Mouse (Mus musculus): ENCODE measurements around the gene Spryd7. TPM values are rescaled to one million over a fixed set of nuclear protein-coding genes. Genes with fewer than 3 reads are reported as not detected.
"Not testable (repeated sequence)": the region's sequence is repeated elsewhere in the genome, so short reads cannot be mapped to it uniquely, and the experiment has no call there.

Spryd7 gene
- polyA plus RNA-seq, 1 experiment: 7.8 TPM

DNA sequence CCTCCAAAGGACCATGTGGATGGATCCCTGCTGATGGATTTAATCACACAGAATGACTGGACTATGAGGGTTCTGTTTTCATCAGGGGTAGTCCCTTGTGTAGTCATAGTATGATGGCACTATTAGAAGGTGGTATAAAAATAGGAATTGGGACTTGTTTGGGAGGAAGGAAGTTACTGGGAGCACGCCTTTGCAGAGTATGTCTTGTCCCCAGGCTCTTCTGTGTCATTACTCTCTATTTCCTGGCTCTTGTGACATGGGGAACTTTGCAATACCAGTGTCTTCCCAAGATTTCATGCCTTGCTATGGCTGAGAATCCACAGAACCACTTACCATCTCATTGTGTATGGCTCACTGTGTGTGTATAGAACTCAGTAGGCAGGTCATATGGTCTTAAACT lies 8.1 kb downstream of the Spryd7 start:
- TF ChIP-seq CTCF (IDR thresholded peaks at IDR 0.05; ENCODE audit: insufficient read depth, low read length) (no peak), POLR2A (IDR thresholded peaks at IDR 0.05; ENCODE audit: borderline replicate concordance, extremely low read depth, low read depth, low read length) (no peak)
- 63% methylated on average over 1 of the region's 1 CpGs for WGBS
- H3K4me1 ChIP-seq (ENCODE audit: control insufficient read depth, insufficient read depth, low read length): peaks cover 4% of the 10 kb centered on the region
- no peak overlapping the region for H3K4me3 ChIP-seq (replicated peaks; ENCODE audit: extremely low read depth, low read depth, low read length)
- no peak for DNase-seq

DNA sequence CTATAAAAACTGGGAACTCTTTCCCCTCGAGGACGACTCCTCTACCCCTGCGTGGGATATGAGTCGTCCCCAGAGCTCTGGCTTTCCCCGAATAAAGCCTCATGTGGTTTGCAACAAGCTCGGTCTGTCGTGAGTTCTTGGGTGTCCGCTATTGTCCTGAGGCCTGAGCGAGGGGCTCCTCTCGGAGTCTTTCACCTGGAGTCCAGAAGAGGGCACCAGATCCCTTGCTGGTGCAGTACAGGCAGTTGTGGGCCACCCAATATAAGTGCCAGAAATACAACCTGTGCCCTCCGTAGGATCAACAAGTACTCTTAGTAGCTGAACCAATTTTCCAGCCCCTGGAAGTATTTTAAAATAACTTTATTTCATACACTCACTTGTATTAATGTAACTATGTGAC lies 18.9 kb downstream of the Spryd7 start:
- 91% methylated on average over 11 of the region's 11 CpGs for WGBS

DNA sequence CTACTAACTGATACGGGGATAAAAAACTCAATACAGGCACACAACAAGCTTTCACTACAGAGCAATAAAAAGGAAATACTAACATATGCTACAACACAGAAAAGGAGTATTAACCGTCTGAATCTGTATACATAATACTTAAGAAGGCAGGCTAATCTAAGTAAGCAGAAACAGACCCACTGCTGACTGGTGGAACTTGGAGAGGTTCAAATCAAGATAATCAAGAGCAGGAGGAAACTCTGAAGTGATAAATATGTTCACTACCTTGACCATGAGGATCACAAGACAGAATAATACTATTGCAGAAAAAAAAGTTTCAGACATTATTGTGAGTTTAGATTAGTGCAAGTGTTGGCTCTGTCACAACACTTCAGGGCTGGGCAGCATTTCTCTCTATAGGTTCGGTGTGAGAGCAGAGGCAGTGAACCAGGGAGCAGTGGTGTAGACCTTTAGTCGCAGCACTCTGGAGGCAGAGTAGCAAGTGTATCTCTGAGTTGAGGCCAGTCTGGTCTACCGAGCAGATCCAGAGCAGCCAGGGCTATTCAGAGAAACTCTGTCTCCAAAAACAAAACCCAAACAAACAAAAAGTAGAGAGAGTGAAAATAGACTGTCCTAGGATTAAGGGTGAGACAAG lies 19.9 kb downstream of the Spryd7 start:
- no peak for TF ChIP-seq CTCF (IDR thresholded peaks at IDR 0.05; ENCODE audit: insufficient read depth, low read length)
- no peak for TF ChIP-seq POLR2A (IDR thresholded peaks at IDR 0.05; ENCODE audit: borderline replicate concordance, extremely low read depth, low read depth, low read length)
- DNase-seq: no peak
- Histone ChIP-seq H3K4me1 (ENCODE audit: control insufficient read depth, insufficient read depth, low read length) (no peaks in the 10 kb centered on the region), H3K4me3 (replicated peaks; ENCODE audit: extremely low read depth, low read depth, low read length) (no peak overlapping the region)
- whole genome bisulfite sequencing: 86% methylated on average over 5 of the region's 5 CpGs

More for the DNA sequence above, 18.9 kb downstream of the Spryd7 start:
- not testable (repeated sequence) for H3K4me1 ChIP-seq (ENCODE audit: control insufficient read depth, insufficient read depth, low read length); H3K4me3 ChIP-seq (replicated peaks; ENCODE audit: extremely low read depth, low read depth, low read length); DNase-seq

DNA sequence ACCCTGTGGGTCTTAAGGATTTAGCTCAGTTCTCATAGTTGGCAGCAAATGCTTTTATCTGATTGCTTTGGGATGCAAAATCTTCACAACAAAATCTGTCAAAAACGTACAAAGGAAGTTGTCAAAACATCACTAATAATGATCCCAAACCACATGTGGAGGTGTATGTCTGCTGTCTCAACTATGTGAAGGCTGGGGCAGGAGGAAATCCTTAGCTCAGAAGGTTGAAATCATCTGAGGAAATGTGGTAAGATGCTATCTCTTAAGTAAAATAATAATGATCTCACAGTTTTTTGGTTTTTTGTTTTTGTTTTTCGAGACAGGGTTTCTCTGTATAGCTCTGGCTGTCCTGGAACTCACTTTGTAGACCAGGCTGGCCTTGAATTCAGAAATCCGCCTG lies 20.9 kb downstream of the Spryd7 start:
- no peak for DNase-seq
- no peaks in the 10 kb centered on the region for H3K4me1 ChIP-seq (ENCODE audit: control insufficient read depth, insufficient read depth, low read length)
- no peak for TF ChIP-seq CTCF (IDR thresholded peaks at IDR 0.05; ENCODE audit: insufficient read depth, low read length)
- no peak for TF ChIP-seq POLR2A (IDR thresholded peaks at IDR 0.05; ENCODE audit: borderline replicate concordance, extremely low read depth, low read depth, low read length)
- WGBS: 82% methylated on average over 3 of the region's 3 CpGs
- H3K4me3 ChIP-seq (replicated peaks; ENCODE audit: extremely low read depth, low read depth, low read length): no peak overlapping the region

DNA sequence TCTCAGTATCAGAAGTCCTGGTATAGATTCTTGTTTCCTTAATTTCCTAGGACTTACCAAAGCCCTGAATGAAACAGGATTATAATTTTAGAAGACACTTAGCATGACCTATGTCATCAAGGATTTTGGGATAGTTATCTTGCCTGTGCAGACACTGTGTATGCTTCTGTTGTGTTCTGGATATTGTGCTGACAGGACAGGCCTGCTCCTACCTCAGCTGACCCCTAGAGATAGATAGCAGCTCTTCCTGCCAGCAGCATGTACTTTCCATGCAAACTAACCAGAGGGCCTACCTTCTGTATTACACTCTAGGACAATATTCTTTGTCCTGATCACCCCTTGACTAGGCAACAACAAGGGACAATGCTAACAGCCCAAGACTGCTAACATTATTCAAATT lies 25.7 kb downstream of the Spryd7 start:
- H3K4me1 ChIP-seq (ENCODE audit: control insufficient read depth, insufficient read depth, low read length): no peaks in the 10 kb centered on the region
- H3K4me3 ChIP-seq (replicated peaks; ENCODE audit: extremely low read depth, low read depth, low read length): no peak overlapping the region
- no peak for TF ChIP-seq POLR2A (IDR thresholded peaks at IDR 0.05; ENCODE audit: borderline replicate concordance, extremely low read depth, low read depth, low read length)
- no peak for TF ChIP-seq CTCF (IDR thresholded peaks at IDR 0.05; ENCODE audit: insufficient read depth, low read length)
- no peak for DNase-seq

DNA sequence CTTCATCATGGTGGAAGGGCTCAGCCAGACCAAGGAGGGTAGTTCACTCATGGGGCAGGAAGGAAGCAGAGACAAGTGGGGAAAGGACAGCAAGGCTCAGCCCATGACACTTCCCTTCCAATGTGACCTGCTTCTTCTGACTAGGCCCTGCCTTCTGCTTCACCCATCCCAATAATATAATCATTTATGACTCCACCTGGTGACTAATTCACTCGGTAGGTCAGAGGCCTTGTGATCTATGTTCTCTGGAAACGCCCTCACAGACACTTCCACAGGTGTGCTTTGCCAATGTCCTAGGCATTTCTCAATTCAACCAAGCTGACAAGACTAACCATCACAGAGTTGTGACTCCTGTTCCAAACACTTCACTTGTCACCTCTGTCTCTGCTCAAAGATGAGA lies 26.3 kb downstream of the Spryd7 start:
- 90% methylated on average over 2 of the region's 2 CpGs for WGBS
- H3K4me3 ChIP-seq (replicated peaks; ENCODE audit: extremely low read depth, low read depth, low read length): no peak overlapping the region
- DNase-seq: no peak
- TF ChIP-seq CTCF (IDR thresholded peaks at IDR 0.05; ENCODE audit: insufficient read depth, low read length) (no peak), POLR2A (IDR thresholded peaks at IDR 0.05; ENCODE audit: borderline replicate concordance, extremely low read depth, low read depth, low read length) (no peak)
- no peaks in the 10 kb centered on the region for H3K4me1 ChIP-seq (ENCODE audit: control insufficient read depth, insufficient read depth, low read length)

DNA sequence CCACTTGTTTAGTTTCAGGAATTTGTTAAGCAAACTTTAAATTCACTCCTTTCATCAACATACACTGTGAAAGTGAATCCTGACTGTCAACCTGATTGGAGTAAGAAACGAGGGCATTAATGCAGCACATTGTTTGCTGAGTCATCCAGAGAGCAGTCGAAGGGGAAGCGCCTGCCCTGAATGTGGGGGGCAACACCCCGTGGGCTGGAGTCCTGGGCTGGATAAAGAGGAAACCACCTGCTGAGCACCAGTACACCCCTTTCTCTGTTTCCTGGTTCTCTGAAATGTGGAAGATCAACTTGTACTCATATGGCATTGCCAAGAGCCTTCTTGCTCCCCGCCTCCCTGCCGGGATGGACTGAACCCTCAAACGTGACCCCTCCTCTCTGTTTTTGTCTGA lies 27.2 kb downstream of the Spryd7 start:
- DNase-seq: no peak
- H3K4me3 ChIP-seq (replicated peaks; ENCODE audit: extremely low read depth, low read depth, low read length): no peak overlapping the region
- H3K4me1 ChIP-seq (ENCODE audit: control insufficient read depth, insufficient read depth, low read length): no peaks in the 10 kb centered on the region
- TF ChIP-seq CTCF (IDR thresholded peaks at IDR 0.05; ENCODE audit: insufficient read depth, low read length) (no peak), POLR2A (IDR thresholded peaks at IDR 0.05; ENCODE audit: borderline replicate concordance, extremely low read depth, low read depth, low read length) (no peak)
- WGBS: 73% methylated on average over 7 of the region's 7 CpGs

DNA sequence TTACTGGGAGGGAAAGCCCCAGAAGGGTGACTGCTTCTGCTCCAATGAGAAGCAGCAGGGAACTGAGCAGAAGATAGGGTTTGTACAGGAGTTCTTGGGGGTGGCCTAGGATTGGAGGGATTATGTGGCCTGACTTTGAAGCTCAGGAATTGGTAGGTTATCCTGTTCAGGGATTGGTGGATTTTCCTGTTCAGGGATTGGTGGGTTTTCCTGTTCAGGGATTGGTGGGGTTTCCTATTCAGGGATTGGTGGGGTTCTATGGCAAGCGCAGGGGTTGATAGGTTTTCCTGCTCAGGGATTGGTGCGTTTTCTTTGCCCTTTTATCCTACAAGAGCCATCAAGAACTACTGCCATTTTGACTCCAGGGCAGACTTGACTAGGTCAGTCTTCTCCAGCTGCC lies 30.7 kb downstream of the Spryd7 start:
- no peak for DNase-seq
- no peaks in the 10 kb centered on the region for H3K4me1 ChIP-seq (ENCODE audit: control insufficient read depth, insufficient read depth, low read length)
- TF ChIP-seq POLR2A (IDR thresholded peaks at IDR 0.05; ENCODE audit: borderline replicate concordance, extremely low read depth, low read depth, low read length) (no peak), CTCF (IDR thresholded peaks at IDR 0.05; ENCODE audit: insufficient read depth, low read length) (no peak)
- WGBS: 89% methylated on average over 2 of the region's 2 CpGs
- no peak overlapping the region for H3K4me3 ChIP-seq (replicated peaks; ENCODE audit: extremely low read depth, low read depth, low read length)

DNA sequence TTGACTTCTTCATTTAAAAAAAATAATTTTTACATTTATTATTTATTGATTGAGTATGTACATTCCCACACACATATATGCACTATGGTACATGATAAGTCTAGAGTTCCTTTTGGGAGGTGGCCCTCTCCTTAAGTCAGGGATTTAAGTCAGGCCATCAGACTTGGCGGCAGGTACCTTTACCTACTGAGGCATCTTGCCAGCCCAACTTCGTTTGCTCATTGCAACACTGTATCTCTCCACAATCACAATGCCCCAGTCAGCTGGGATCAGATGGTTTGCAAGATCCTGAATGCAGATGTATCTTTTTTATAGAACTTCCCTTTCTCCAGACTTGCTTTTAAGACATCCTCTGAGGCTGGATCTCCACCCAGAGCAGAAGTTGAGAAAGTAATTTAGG lies 32.9 kb downstream of the Spryd7 start:
- Histone ChIP-seq H3K4me1 (ENCODE audit: control insufficient read depth, insufficient read depth, low read length) (no peaks in the 10 kb centered on the region), H3K4me3 (replicated peaks; ENCODE audit: extremely low read depth, low read depth, low read length) (no peak overlapping the region)
- no peak for DNase-seq
- 64% methylated on average over 2 of the region's 2 CpGs for WGBS
- TF ChIP-seq POLR2A (IDR thresholded peaks at IDR 0.05; ENCODE audit: borderline replicate concordance, extremely low read depth, low read depth, low read length) (no peak), CTCF (IDR thresholded peaks at IDR 0.05; ENCODE audit: insufficient read depth, low read length) (no peak)

DNA sequence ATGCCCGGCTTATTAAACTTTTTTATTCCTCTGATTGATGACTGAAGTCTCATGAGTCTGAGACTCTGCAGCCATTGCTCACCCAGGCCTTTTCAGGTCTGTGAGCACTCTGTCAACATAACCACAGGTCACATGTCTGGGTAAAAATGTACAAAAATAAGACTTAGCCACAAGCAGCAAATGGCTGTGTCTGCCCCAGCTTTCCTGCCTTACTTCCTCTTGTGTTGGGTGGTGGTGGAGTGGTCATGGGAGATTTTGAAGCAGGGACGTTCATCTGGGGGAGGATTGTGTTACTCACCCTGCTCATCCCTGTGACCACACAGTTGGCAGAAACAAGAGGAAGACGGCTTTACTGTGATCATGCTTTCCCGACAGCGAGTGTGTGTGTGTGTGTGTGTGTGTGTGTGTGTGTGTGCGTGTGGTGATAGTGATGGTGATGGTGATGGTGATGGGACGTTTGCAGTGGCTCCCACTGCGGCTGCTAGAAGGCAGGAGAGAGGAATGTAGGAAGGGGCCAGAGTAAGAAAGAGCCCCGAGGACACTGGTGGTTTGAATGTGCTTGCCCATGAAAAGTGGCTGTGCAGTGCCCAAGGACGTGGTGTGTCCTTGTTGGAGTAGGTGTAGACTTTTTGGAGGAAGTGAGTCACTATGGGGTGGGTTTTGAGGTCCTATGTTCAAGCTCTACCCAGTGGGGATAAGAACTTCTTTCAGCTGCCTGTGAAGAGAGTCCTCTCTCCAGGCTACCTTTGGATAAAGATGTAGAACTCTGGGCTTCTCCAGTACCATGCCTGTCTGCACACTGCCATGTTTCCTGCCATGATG lies 37.8 kb downstream of the Spryd7 start:
- no peak for DNase-seq
- TF ChIP-seq CTCF (IDR thresholded peaks at IDR 0.05; ENCODE audit: insufficient read depth, low read length) (no peak), POLR2A (IDR thresholded peaks at IDR 0.05; ENCODE audit: borderline replicate concordance, extremely low read depth, low read depth, low read length) (no peak)
- H3K4me3 ChIP-seq (replicated peaks; ENCODE audit: extremely low read depth, low read depth, low read length): no peak overlapping the region
- 72% methylated on average over 10 of the region's 10 CpGs for WGBS
- H3K4me1 ChIP-seq (ENCODE audit: control insufficient read depth, insufficient read depth, low read length): no peaks in the 10 kb centered on the region

Data from lung, adult 2 months (tissue).